Mouse (Mus musculus) heart, embryonic 15.5 days (tissue): Measurements from ENCODE around the gene Sae1. TPM values are rescaled to one million over a fixed set of nuclear protein-coding genes. Genes with fewer than 3 reads are reported as not detected.

Experiments
- ATAC-seq: fragments of 200-750 bp; cut with Nextera tagmentation; replicated peaks from 2 replicates; pipeline ENCODE4 v1.8.0; 2017; ENCODE audit warnings: low read depth, moderate TSS enrichment; ENCODE audit not compliant: insufficient number of reproducible peaks, insufficient read depth, low FRiP score
- H3K27ac ChIP-seq: fragments of 300-500 bp; sonication (generic); 2 replicates; pipeline ENCODE4 v1.5.1; 2015; ENCODE audit warnings: mild to moderate bottlenecking, inconsistent platforms
- H3K27me3 ChIP-seq: fragments of 300-500 bp; sonication (generic); 2 replicates; pipeline ENCODE4 v1.6.1; 2015; ENCODE audit warnings: inconsistent platforms
- H3K36me3 ChIP-seq: fragments of 300-500 bp; sonication (generic); 2 replicates; pipeline ENCODE4 v1.6.1; 2015; ENCODE audit warnings: mild to moderate bottlenecking, inconsistent platforms
- H3K4me1 ChIP-seq: fragments of 300-500 bp; sonication (generic); replicated peaks from 2 replicates; pipeline ENCODE4 v1.6.1; 2015; ENCODE audit warnings: inconsistent platforms
- H3K4me2 ChIP-seq: fragments of 300-500 bp; sonication (generic); 2 replicates; pipeline ENCODE4 v1.6.1; 2015; ENCODE audit warnings: inconsistent platforms, mild to moderate bottlenecking, moderate library complexity
- H3K4me3 ChIP-seq: fragments of 300-500 bp; sonication (generic); 2 replicates; pipeline ENCODE4 v1.5.1; 2015; ENCODE audit warnings: mild to moderate bottlenecking, inconsistent platforms
- H3K9ac ChIP-seq: fragments of 300-500 bp; sonication (generic); 2 replicates; pipeline ENCODE4 v1.6.1; 2015; ENCODE audit warnings: mild to moderate bottlenecking, inconsistent platforms
- H3K9me3 ChIP-seq: fragments of 300-500 bp; sonication (generic); replicated peaks from 2 replicates; pipeline ENCODE4 v1.6.1; 2016; ENCODE audit warnings: inconsistent platforms
- WGBS: fragments of 180-500 bp; shearing (Covaris S2); methylation state at CpG from one replicate; pipeline ENCODE4 v1.1.7; 2015; ENCODE audit warnings: mixed read lengths; 5-methylcytosine and 5-hydroxymethylcytosine counted together
- polyA plus RNA-seq: library from polyadenylated mRNA; unstranded; fragments of >200 nt; fragmentation: Nextera tagmentation; extraction: Ambion mirVana; gene quantifications from 2 replicates; pipeline ENCODE4 v1.2.1, GENCODE M21; 2015

Sae1 gene
- polyA plus RNA-seq, 1 experiment from 2014 or later = 187 TPM

GRCm38 (mm10) chr7:16287016-16287415 is 100.6 kb downstream of the Sae1 start:
- peaks cover 20% of the 10 kb centered on the region; the same call in 1 of the 2 replicates for H3K36me3 ChIP-seq
- peak overlapping the region; percentile 87 for H3K4me3 ChIP-seq
- H3K4me2 ChIP-seq = peak overlapping the region; percentile 75
- H3K9me3 ChIP-seq = no peaks in the 10 kb centered on the region
- H3K27me3 ChIP-seq = no peaks in the 10 kb centered on the region
- WGBS = 82% methylated on average over 2 of the region's 2 CpGs
- H3K4me1 ChIP-seq = peaks cover 15% of the 10 kb centered on the region
- peak overlapping the region; percentile 98 for H3K27ac ChIP-seq
- peak overlapping the region; percentile 76 for H3K9ac ChIP-seq
- no peak for ATAC-seq

- peak; percentile 90 for ATAC-seq
- under 1% methylated on average over 70 of the region's 70 CpGs for WGBS
- peak within 1 kb of the TSS; percentile 76 for H3K9ac ChIP-seq
Observed at GRCm38 (mm10) chr7:16286026-16286961, 101.3 kb downstream of the Sae1 start, which contains the start of gene Ccdc9. Gene Ccdc9, minus strand, starts transcription at chr7:16286795.

GRCm38 (mm10) chr7:16285450-16286025 is 102.1 kb downstream of the Sae1 start:
- Histone ChIP-seq H3K36me3 (peaks cover 34% of the 10 kb centered on the region), H3K27ac (peak overlapping the region; percentile 98), H3K4me3 (peak overlapping the region; percentile 87), H3K4me2 (peak overlapping the region; percentile 75), H3K9ac (no peak overlapping the region), H3K27me3 (no peaks in the 10 kb centered on the region), H3K4me1 (peaks cover 15% of the 10 kb centered on the region), H3K9me3 (no peaks in the 10 kb centered on the region)
- WGBS = 3% methylated on average over 14 of the region's 14 CpGs
- ATAC-seq = peak; percentile 47

More at GRCm38 (mm10) chr7:16286026-16286961, 101.3 kb downstream of the Sae1 start, which contains the start of gene Ccdc9:
- peaks cover 15% of the 10 kb centered on the region for H3K4me1 ChIP-seq
- peaks cover 28% of the 10 kb centered on the region for H3K36me3 ChIP-seq
- H3K27ac ChIP-seq = peak within 1 kb of the TSS; percentile 98
- no peaks in the 10 kb centered on the region for H3K27me3 ChIP-seq
- no peaks in the 10 kb centered on the region for H3K9me3 ChIP-seq
- peak within 1 kb of the TSS; percentile 75 for H3K4me2 ChIP-seq
- peak within 1 kb of the TSS; percentile 87 for H3K4me3 ChIP-seq

- Histone ChIP-seq H3K9me3 (no peaks in the 10 kb centered on the region), H3K27me3 (no peaks in the 10 kb centered on the region), H3K27ac (peak overlapping the region; percentile 98), H3K4me1 (peaks cover 15% of the 10 kb centered on the region), H3K36me3 (peaks cover 40% of the 10 kb centered on the region), H3K4me3 (peak overlapping the region; percentile 87), H3K9ac (no peak overlapping the region), H3K4me2 (peak overlapping the region; percentile 75)
- ATAC-seq = no peak
- WGBS = 65% methylated on average over 9 of the region's 9 CpGs
Observed at GRCm38 (mm10) chr7:16284904-16285303, 102.7 kb downstream of the Sae1 start.

- WGBS = 92% methylated on average over 8 of the region's 8 CpGs
- no peak for ATAC-seq
- Histone ChIP-seq H3K4me1 (peaks cover 15% of the 10 kb centered on the region), H3K9me3 (no peaks in the 10 kb centered on the region), H3K4me2 (no peak overlapping the region), H3K27ac (no peak overlapping the region), H3K36me3 (peaks cover 46% of the 10 kb centered on the region), H3K9ac (no peak overlapping the region), H3K4me3 (no peak overlapping the region), H3K27me3 (no peaks in the 10 kb centered on the region)
Observed at GRCm38 (mm10) chr7:16284001-16284400, 103.6 kb downstream of the Sae1 start.

GRCm38 (mm10) chr7:16282334-16282733 is 105.3 kb downstream of the Sae1 start:
- no peak overlapping the region for H3K27ac ChIP-seq
- 84% methylated on average over 13 of the region's 13 CpGs for WGBS
- no peaks in the 10 kb centered on the region for H3K9me3 ChIP-seq
- H3K4me1 ChIP-seq = peaks cover 15% of the 10 kb centered on the region
- peaks cover 55% of the 10 kb centered on the region for H3K36me3 ChIP-seq
- ATAC-seq = no peak
- H3K9ac ChIP-seq = no peak overlapping the region
- H3K4me2 ChIP-seq = no peak overlapping the region
- H3K27me3 ChIP-seq = no peaks in the 10 kb centered on the region
- no peak overlapping the region for H3K4me3 ChIP-seq

- 89% methylated on average over 11 of the region's 11 CpGs for WGBS
Observed at GRCm38 (mm10) chr7:16280721-16281120, 106.9 kb downstream of the Sae1 start.

GRCm38 (mm10) chr7:16274922-16275890 is 112.4 kb downstream of the Sae1 start:
- H3K27me3 ChIP-seq = no peaks in the 10 kb centered on the region
- 86% methylated on average over 10 of the region's 10 CpGs for WGBS
- H3K36me3 ChIP-seq = peaks cover 40% of the 10 kb centered on the region
- H3K4me1 ChIP-seq = peaks cover 24% of the 10 kb centered on the region
- H3K9me3 ChIP-seq = no peaks in the 10 kb centered on the region
- no peak overlapping the region for H3K4me2 ChIP-seq
- ATAC-seq = no peak
- no peak overlapping the region for H3K9ac ChIP-seq
- H3K4me3 ChIP-seq = no peak overlapping the region
- no peak overlapping the region for H3K27ac ChIP-seq

More at GRCm38 (mm10) chr7:16280721-16281120, 106.9 kb downstream of the Sae1 start:
- no peak for ATAC-seq
- Histone ChIP-seq H3K9me3 (no peaks in the 10 kb centered on the region), H3K4me2 (no peak overlapping the region), H3K4me1 (peaks cover 11% of the 10 kb centered on the region), H3K9ac (no peak overlapping the region), H3K27me3 (no peaks in the 10 kb centered on the region), H3K4me3 (no peak overlapping the region), H3K27ac (no peak overlapping the region), H3K36me3 (peaks cover 71% of the 10 kb centered on the region)

GRCm38 (mm10) chr7:16273766-16274140 is 113.9 kb downstream of the Sae1 start:
- Histone ChIP-seq H3K4me2 (peak overlapping the region; percentile 100), H3K27me3 (no peaks in the 10 kb centered on the region), H3K9ac (peak overlapping the region; percentile 82), H3K27ac (peak overlapping the region; percentile 90), H3K4me1 (peaks cover 24% of the 10 kb centered on the region), H3K36me3 (peaks cover 32% of the 10 kb centered on the region), H3K9me3 (no peaks in the 10 kb centered on the region), H3K4me3 (peak overlapping the region; percentile 89)
- ATAC-seq = peak; percentile 63
- under 1% methylated on average over 18 of the region's 18 CpGs for WGBS

- Histone ChIP-seq H3K4me3 (peak within 1 kb of the TSS; percentile 89), H3K4me2 (peak within 1 kb of the TSS; percentile 100), H3K27ac (peak within 1 kb of the TSS; percentile 90), H3K9me3 (no peaks in the 10 kb centered on the region), H3K36me3 (peaks cover 29% of the 10 kb centered on the region), H3K27me3 (no peaks in the 10 kb centered on the region), H3K4me1 (peaks cover 24% of the 10 kb centered on the region), H3K9ac (peak within 1 kb of the TSS; percentile 82)
- ATAC-seq = peak; percentile 87
- WGBS = 2% methylated on average over 47 of the region's 49 CpGs
Observed at GRCm38 (mm10) chr7:16273081-16273765, 114.4 kb downstream of the Sae1 start, which contains the start of gene Inafm1. Gene Inafm1, minus strand, starts transcription at chr7:16273617.
